Mouse (Mus musculus) lung, adult 2 months (tissue): Measurements from ENCODE around the gene Qdpr. TPM values are rescaled to one million over a fixed set of nuclear protein-coding genes. Genes with fewer than 3 reads are reported as not detected.

Experiments used
- DNase-seq: peaks from one replicate; pipeline ENCODE4 v3.0.0; 2022
- H3K4me1 ChIP-seq: fragments of 200-500 bp; 2 replicates; pipeline ENCODE4 v1.6.1; 2011; ENCODE audit warnings: low read length; ENCODE audit not compliant: control insufficient read depth, insufficient read depth
- H3K4me3 ChIP-seq: fragments of 200-500 bp; replicated peaks from 2 replicates; pipeline ENCODE3; 2011; ENCODE audit warnings: low read depth, mild to moderate bottlenecking, control low read depth, low read length; ENCODE audit errors: extremely low read depth
- CTCF ChIP-seq: fragments of 200-500 bp; IDR thresholded peaks from 2 replicates; pipeline ENCODE4 v1.5.1; 2011; ENCODE audit warnings: mild to moderate bottlenecking, low read length, control low read depth; ENCODE audit not compliant: insufficient read depth
- POLR2A ChIP-seq: fragments of 200-500 bp; IDR thresholded peaks from 2 replicates; pipeline ENCODE4 v1.6.1; 2011; ENCODE audit warnings: low read depth, mild to moderate bottlenecking, control low read depth, low read length, borderline replicate concordance; ENCODE audit errors: extremely low read depth
- WGBS: fragments of 180-500 bp; shearing (Covaris S2); methylation state at CpG from one replicate; pipeline ENCODE4 v1.1.7; 2018; 5-methylcytosine and 5-hydroxymethylcytosine counted together
- polyA plus RNA-seq: library from polyadenylated mRNA; depleted of rRNA; stranded (reverse); fragments of >200 nt; gene quantifications from 2 replicates; pipeline ENCODE4 v1.2.3, GENCODE M21; 2012; rRNA removed

Qdpr gene
- polyA plus RNA-seq = 54.9 and 57.6 TPM in 2 replicates

- H3K4me3 ChIP-seq = peak within 1 kb of the TSS; percentile 58
- WGBS = under 1% methylated on average over 70 of the region's 70 CpGs
- H3K4me1 ChIP-seq = 0 out of 2 replicates have a peak, but pooled peaks cover 2% of the 10 kb centered on the region
Observed at GRCm38 (mm10) chr5:45449831-45450716, at the start of gene Qdpr. TSS of gene Qdpr (minus strand) at chr5:45450236.

GRCm38 (mm10) chr5:45497564-45497963 is 47.5 kb upstream of the Qdpr start:
- no peak for DNase-seq
- no peak for TF ChIP-seq POLR2A
- no peak for TF ChIP-seq CTCF
- H3K4me3 ChIP-seq = no peak overlapping the region
- H3K4me1 ChIP-seq = no peaks in the 10 kb centered on the region
- 82% methylated on average over 5 of the region's 5 CpGs for WGBS

More at GRCm38 (mm10) chr5:45449831-45450716, at the start of gene Qdpr:
- TF ChIP-seq POLR2A (peak; percentile 77; the same call in 1 of the 2 replicates), CTCF (no peak)
- DNase-seq = peak; percentile 89

GRCm38 (mm10) chr5:45496930-45497550 is 47.0 kb upstream of the Qdpr start:
- TF ChIP-seq POLR2A (no peak), CTCF (no peak)
- H3K4me1 ChIP-seq = no peaks in the 10 kb centered on the region
- 71% methylated on average over 12 of the region's 12 CpGs for WGBS
- H3K4me3 ChIP-seq = no peak overlapping the region
- DNase-seq = no peak

- no peak for DNase-seq
- TF ChIP-seq POLR2A (no peak), CTCF (no peak)
- H3K4me1 ChIP-seq = no peaks in the 10 kb centered on the region
- no peak overlapping the region for H3K4me3 ChIP-seq
- WGBS = 81% methylated on average over 4 of the region's 4 CpGs
Observed at GRCm38 (mm10) chr5:45496479-45496878, 46.4 kb upstream of the Qdpr start.

GRCm38 (mm10) chr5:45496042-45496441 is 46.0 kb upstream of the Qdpr start:
- Histone ChIP-seq H3K4me3 (no peak overlapping the region), H3K4me1 (no peaks in the 10 kb centered on the region)
- no peak for DNase-seq
- TF ChIP-seq CTCF = no peak
- no peak for TF ChIP-seq POLR2A

- Histone ChIP-seq H3K4me3 (no peak overlapping the region), H3K4me1 (no peaks in the 10 kb centered on the region)
- 55% methylated on average over 3 of the region's 3 CpGs for WGBS
- DNase-seq = no peak
- TF ChIP-seq POLR2A (no peak), CTCF (no peak)
Observed at GRCm38 (mm10) chr5:45495429-45495975, 45.5 kb upstream of the Qdpr start.

- no peak for TF ChIP-seq CTCF
- no peak for TF ChIP-seq POLR2A
- 59% methylated on average over 9 of the region's 9 CpGs for WGBS
- Histone ChIP-seq H3K4me1 (no peaks in the 10 kb centered on the region), H3K4me3 (no peak overlapping the region)
- DNase-seq = no peak
Observed at GRCm38 (mm10) chr5:45494093-45494755, 44.2 kb upstream of the Qdpr start.

GRCm38 (mm10) chr5:45493191-45494092 is 43.4 kb upstream of the Qdpr start, which contains the start of gene Lap3:
TSS of gene Lap3 (plus strand) at chr5:45493374.
- no peak for TF ChIP-seq CTCF
- TF ChIP-seq POLR2A = peak; percentile 86
- Histone ChIP-seq H3K4me1 (no peaks in the 10 kb centered on the region), H3K4me3 (peak within 1 kb of the TSS; percentile 63)
- peak; percentile 99 for DNase-seq
- under 1% methylated on average over 78 of the region's 78 CpGs for WGBS
